Mouse (Mus musculus) spleen, adult 2 months (tissue): ENCODE measurements around the gene Notum.

Experiments
- CTCF ChIP-seq: fragments of 200-500 bp; IDR thresholded peaks from 2 replicates; pipeline ENCODE4 v1.5.1; 2011; ENCODE audit warnings: mild to moderate bottlenecking, inconsistent platforms; ENCODE audit not compliant: insufficient read depth, insufficient read length, insufficient replicate concordance; ENCODE audit errors: extremely low read depth
- POLR2A ChIP-seq: fragments of 200-500 bp; IDR thresholded peaks from 2 replicates; pipeline ENCODE4 v1.6.1; 2011; ENCODE audit warnings: low read depth, low read length, inconsistent platforms

DNA sequence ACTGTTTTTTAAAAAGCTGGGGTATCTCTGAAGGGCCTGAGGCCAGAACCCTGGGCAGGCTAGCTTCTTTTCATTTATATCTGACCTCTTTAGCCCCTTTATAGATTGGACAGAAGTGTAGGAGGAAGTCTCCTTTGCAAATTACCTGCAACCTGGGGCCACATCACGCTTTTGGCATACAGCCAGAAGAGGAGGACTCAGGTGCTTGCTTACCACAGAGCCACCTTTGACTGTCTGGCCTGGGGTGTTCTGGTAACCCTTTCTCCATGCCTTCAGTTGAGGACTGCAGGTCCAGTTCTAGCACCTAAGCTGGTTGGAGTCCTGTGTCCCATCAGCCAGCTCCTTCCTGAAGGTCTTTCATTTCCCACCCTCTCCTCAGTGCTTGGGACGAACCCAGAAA, 48.6 kb upstream of the Notum start:
- no peak for TF ChIP-seq POLR2A
- TF ChIP-seq CTCF, result no peak
